26 mouse cellular contexts compared by ENCODE assay signal in the genomic region with DNA sequence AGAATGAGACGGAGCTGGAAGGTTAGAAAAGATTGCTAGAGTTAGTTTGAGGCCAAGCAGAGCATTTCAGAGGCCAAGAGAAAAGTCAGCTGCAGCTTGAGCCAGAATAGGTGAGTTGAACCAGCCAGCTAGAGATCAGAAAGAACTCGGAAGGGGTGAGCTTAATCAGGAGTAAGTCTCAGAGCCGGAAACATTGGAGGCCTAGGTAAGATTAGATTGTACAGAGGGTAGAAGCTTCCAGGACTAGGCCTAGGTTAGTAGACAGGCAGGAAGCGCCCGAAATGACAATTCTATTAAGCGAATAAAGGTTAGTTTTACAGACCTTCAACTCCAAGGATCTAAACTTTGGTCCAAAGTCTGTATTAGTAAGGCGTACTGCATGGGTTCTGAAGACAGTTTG. TPM values are rescaled to one million over a fixed set of nuclear protein-coding genes. Genes with fewer than 3 reads are reported as not detected.
A peak's percentile ranks its signal among the peaks of the same experiment; 100 is the strongest.
DNase-seq lines count a peak whose midpoint lies in the region; ATAC-seq and TF ChIP-seq lines count a peak whose summit lies in the region.
"Had no signal": no experiment of that assay in that cellular context is flagged by ENCODE, and none has a peak within 500 bp of the region (broad histone marks: within the 10 kb centered on the region; RNA-seq: fewer than 3 reads in every experiment).

No protein-coding gene starts in this region.

- no peaks in the 10 kb centered on the region for H3K9me3 ChIP-seq in heart, embryonic 12.5 days (replicated peaks)
- H3K9me3 ChIP-seq in heart, embryonic 15.5 days (replicated peaks), result no peaks in the 10 kb centered on the region
- H3K9me3 ChIP-seq in MEL (replicated peaks; ENCODE audit: insufficient read depth, low read length), result no peaks in the 10 kb centered on the region
- H3K9me3 ChIP-seq: embryonic facial prominence, embryonic 10.5 days; embryonic facial prominence, embryonic 13.5 days; forebrain, embryonic 12.5 days; forebrain, embryonic 15.5 days; hindbrain, embryonic 12.5 days; hindbrain, embryonic 15.5 days; intestine, embryonic 15.5 days had no signal

- DNase-seq in heart, adult 18-20 months, result no peak
- no peak for DNase-seq in heart, adult 9 months (ENCODE audit: low spot score in 2 of 2)
- DNase-seq in MEL (ENCODE audit: low read depth, low spot score), result peak; percentile 37
- DNase-seq: adrenal gland, adult 8-10 months; adrenal gland, postnatal 25 days; cerebellum, adult 11-12 months; cerebellum, adult 8-10 months; cerebellum, postnatal 10 days; cerebellum, postnatal 36 days; embryo, embryonic 11 days; gastrocnemius, postnatal 25 days; kidney, adult 11 months; kidney, adult 8-10 months had no signal

- TF ChIP-seq POLR2A in MEL (IDR thresholded peaks at IDR 0.05; ENCODE audit: control insufficient read depth in 1 of 2, insufficient read depth in 1 of 2, low read depth in 1 of 2, low read length in 2 of 2, poor library complexity in 1 of 2), result no peak

- H3K27me3 ChIP-seq in heart, embryonic 12.5 days (replicated peaks), result 0 out of 2 replicates have a peak, but pooled peaks cover 3% of the 10 kb centered on the region
- no peaks in the 10 kb centered on the region for H3K27me3 ChIP-seq in heart, embryonic 15.5 days
- no peaks in the 10 kb centered on the region for H3K27me3 ChIP-seq in MEL (ENCODE audit: control insufficient read depth in 1 of 2, insufficient read depth in 2 of 2, low read length in 2 of 2)
- H3K27me3 ChIP-seq: embryonic facial prominence, embryonic 13.5 days; forebrain, embryonic 12.5 days; forebrain, embryonic 15.5 days; hindbrain, embryonic 12.5 days; hindbrain, embryonic 15.5 days; intestine, embryonic 15.5 days had no signal

- H3K4me2 ChIP-seq in heart, embryonic 12.5 days, result peak overlapping the region; percentile 57; the same call in 1 of the 2 replicates
- peak overlapping the region; percentile 44; the same call in 1 of the 2 replicates for H3K4me2 ChIP-seq in heart, embryonic 15.5 days
- H3K4me2 ChIP-seq: embryonic facial prominence, embryonic 13.5 days; forebrain, embryonic 12.5 days; forebrain, embryonic 15.5 days; hindbrain, embryonic 12.5 days; hindbrain, embryonic 15.5 days; intestine, embryonic 15.5 days had no signal

- H3K79me2 ChIP-seq in MEL (ENCODE audit: control insufficient read depth, insufficient read depth, low read length, poor library complexity), result no peaks in the 10 kb centered on the region

- no peak for TF ChIP-seq CTCF in MEL (IDR thresholded peaks at IDR 0.05 in 2 of 3, conservative IDR thresholded peaks at IDR 0.05 in 1 of 3; ENCODE audit: control insufficient read depth in 1 of 3, insufficient read depth in 1 of 3, low read depth in 2 of 3, low read length in 3 of 3, poor library complexity in 1 of 3, severe bottlenecking in 1 of 3)

- peaks cover 7% of the 10 kb centered on the region for H3K4me1 ChIP-seq in heart, embryonic 12.5 days (replicated peaks)
- peaks cover 12% of the 10 kb centered on the region; the same call in 1 of the 2 replicates for H3K4me1 ChIP-seq in heart, embryonic 15.5 days (replicated peaks)
- H3K4me1 ChIP-seq in MEL (ENCODE audit: control insufficient read depth in 1 of 2, insufficient read depth in 2 of 2, low read length in 2 of 2), result peaks cover 3 to 16% of the 10 kb centered on the region in 2 experiments
- H3K4me1 ChIP-seq: embryonic facial prominence, embryonic 10.5 days; forebrain, embryonic 12.5 days; forebrain, embryonic 15.5 days; hindbrain, embryonic 12.5 days; hindbrain, embryonic 15.5 days; intestine, embryonic 15.5 days had no signal

- no peak overlapping the region; the same call in 1 of the 2 replicates for H3K9ac ChIP-seq in heart, embryonic 12.5 days
- H3K9ac ChIP-seq in heart, embryonic 15.5 days, result no peak overlapping the region
- 0 out of 2 replicates have a peak overlapping the region, but pooled peaks have one; percentile 1 for H3K9ac ChIP-seq in MEL (ENCODE audit: control insufficient read depth, low read depth, low read length, poor library complexity, severe bottlenecking)
- H3K9ac ChIP-seq: embryonic facial prominence, embryonic 13.5 days; forebrain, embryonic 12.5 days; forebrain, embryonic 15.5 days; hindbrain, embryonic 12.5 days; hindbrain, embryonic 15.5 days; intestine, embryonic 15.5 days had no signal

- no peak overlapping the region for H3K4me3 ChIP-seq in heart, embryonic 12.5 days
- H3K4me3 ChIP-seq in heart, embryonic 15.5 days, result no peak overlapping the region
- peak overlapping the region in 1 of 2 experiments; percentile 13; a peak in 2 of 4 replicates for H3K4me3 ChIP-seq in MEL (ENCODE audit: control insufficient read depth in 1 of 2, insufficient read depth in 1 of 2, low read depth in 2 of 2, low read length in 2 of 2)
- H3K4me3 ChIP-seq: embryonic facial prominence, embryonic 10.5 days; embryonic facial prominence, embryonic 13.5 days; erythroblast, embryonic 14.5 days; forebrain, embryonic 12.5 days; forebrain, embryonic 15.5 days; hindbrain, embryonic 12.5 days; hindbrain, embryonic 15.5 days; intestine, embryonic 15.5 days had no signal

- H3K36me3 ChIP-seq in heart, embryonic 12.5 days, result no peaks in the 10 kb centered on the region
- H3K36me3 ChIP-seq in heart, embryonic 15.5 days, result no peaks in the 10 kb centered on the region
- H3K36me3 ChIP-seq in MEL (ENCODE audit: control insufficient read depth in 1 of 2, insufficient read depth in 2 of 2, low read length in 2 of 2), result peaks cover 0 to 13% of the 10 kb centered on the region in 2 experiments; a peak in 2 of 4 replicates
- H3K36me3 ChIP-seq: embryonic facial prominence, embryonic 10.5 days; embryonic facial prominence, embryonic 13.5 days; forebrain, embryonic 12.5 days; forebrain, embryonic 15.5 days; hindbrain, embryonic 12.5 days; hindbrain, embryonic 15.5 days; intestine, embryonic 15.5 days had no signal

- H3K27ac ChIP-seq in heart, embryonic 12.5 days (ENCODE audit: poor library complexity, severe bottlenecking), result no peak overlapping the region
- H3K27ac ChIP-seq in heart, embryonic 15.5 days, result 0 out of 2 replicates have a peak overlapping the region, but pooled peaks have one; percentile 10
- H3K27ac ChIP-seq in MEL (ENCODE audit: control insufficient read depth, low read depth, low read length), result 0 out of 2 replicates have a peak overlapping the region, but pooled peaks have one; percentile 9
- H3K27ac ChIP-seq: embryonic facial prominence, embryonic 10.5 days; embryonic facial prominence, embryonic 13.5 days; forebrain, embryonic 12.5 days; forebrain, embryonic 15.5 days; hindbrain, embryonic 12.5 days; hindbrain, embryonic 15.5 days; intestine, embryonic 15.5 days had no signal

- TF ChIP-seq RAD21 in MEL (IDR thresholded peaks at IDR 0.05; ENCODE audit: low read depth, low read length), result no peak

- 0 out of 4 replicates have a peak, but pooled peaks of 1 of the 2 experiments have one; percentile 35 for TF ChIP-seq EP300 in MEL (IDR thresholded peaks at IDR 0.05; ENCODE audit: low read depth in 1 of 2, low read length in 2 of 2)

- WGBS in heart, embryonic 12.5 days, result 63% methylated on average over 7 of the region's 7 CpGs
- 69% methylated on average over 7 of the region's 7 CpGs for WGBS in heart, embryonic 15.5 days

- no peak for ATAC-seq in heart, embryonic 12.5 days (ENCODE audit: insufficient number of reproducible peaks, low FRiP score)
- no peak for ATAC-seq in heart, embryonic 15.5 days (replicated peaks; ENCODE audit: insufficient number of reproducible peaks, insufficient read depth, low FRiP score, low read depth)
- no peak for ATAC-seq in inflammation-experienced regulatory T-cells, adult 6 months
- ATAC-seq: activated CD4-positive, CD25-positive, alpha-beta regulatory T cell, adult 4 months; CD4-positive, CD25-positive, alpha-beta regulatory T cell, adult 4 months; forebrain, embryonic 15.5 days had no signal

TF ChIP-seq in MEL, 35 proteins besides CTCF, POLR2A, EP300 and RAD21:
- TF ChIP-seq TBP (IDR thresholded peaks at IDR 0.05; ENCODE audit: low read depth, low read length) (no peak), KAT2A (conservative IDR thresholded peaks at IDR 0.05; ENCODE audit: low read depth, low read length) (no peak), MXI1 (IDR thresholded peaks at IDR 0.05; ENCODE audit: low read depth, low read length) (no peak), MAX (IDR thresholded peaks at IDR 0.05; ENCODE audit: low read length) (no peak), MAZ (IDR thresholded peaks at IDR 0.05; ENCODE audit: low read depth, low read length) (no peak), GATA1 (IDR thresholded peaks at IDR 0.05; ENCODE audit: low read depth, low read length) (peak; percentile 53; the same call in 1 of the 2 replicates), POLR2AphosphoS2 (IDR thresholded peaks at IDR 0.05; ENCODE audit: low read length) (no peak), E2F4 (IDR thresholded peaks at IDR 0.05; ENCODE audit: borderline replicate concordance, low read depth, low read length) (no peak), USF2 (IDR thresholded peaks at IDR 0.05; ENCODE audit: borderline replicate concordance in 1 of 2, insufficient read depth in 1 of 2, low read depth in 1 of 2, low read length in 2 of 2) (no peak)

RNA-seq across cellular contexts. Expression of a gene that starts 6.3 kb away (rescaled TPM):
- polyA plus RNA-seq in heart, embryonic 12.5 days (2016; fragmentation: Nextera tagmentation; extraction: Ambion mirVana), result 56.6 and 58.4 TPM in 2 replicates
- 10 to 100 TPM; 23.3 to 23.7 TPM for total RNA-seq in heart, adult 18-20 months (2021)
- 58.4 and 58.8 TPM in 2 replicates for polyA plus RNA-seq in heart, embryonic 15.5 days (2015; fragmentation: Nextera tagmentation; extraction: Ambion mirVana)
- total RNA-seq in MEL (2012; rRNA removed), result 35.5 and 42.3 TPM in 2 replicates
- polyA plus RNA-seq in MEL (2012; ENCODE audit: insufficient read depth in 1 of 2, insufficient read length in 2 of 2, low read depth in 1 of 2, low replicate concordance in 2 of 2, missing spikeins in 1 of 2), result 10 to 100 TPM in 1 of 2 experiments, not detected in 1; 40.0 TPM
- polyA plus RNA-seq in inflammation-experienced regulatory T-cells, adult 6 months (2017; shearing (Covaris generic)), result 10 to 100 TPM; 50.6 to 74.3 (median 73.9) TPM

RNA-seq across cellular contexts. Expression of a gene that starts 57.7 kb away (rescaled TPM):
- 8.9 and 10.4 TPM in 2 replicates for polyA plus RNA-seq in heart, embryonic 12.5 days (2016; fragmentation: Nextera tagmentation; extraction: Ambion mirVana)
- 10 to 100 TPM; 33.4 to 37.8 TPM for total RNA-seq in heart, adult 18-20 months (2021)
- polyA plus RNA-seq in heart, embryonic 15.5 days (2015; fragmentation: Nextera tagmentation; extraction: Ambion mirVana), result 12.2 and 13.6 TPM in 2 replicates
- total RNA-seq in MEL (2012; rRNA removed), result 11.7 and 15.2 TPM in 2 replicates
- 10 to 100 TPM in 1 of 2 experiments, not detected in 1; 25.6 TPM for polyA plus RNA-seq in MEL (2012; ENCODE audit: insufficient read depth in 1 of 2, insufficient read length in 2 of 2, low read depth in 1 of 2, low replicate concordance in 2 of 2, missing spikeins in 1 of 2)
- polyA plus RNA-seq in inflammation-experienced regulatory T-cells, adult 6 months (2017; shearing (Covaris generic)), result 1 to 10 TPM; 4.8 to 5.2 (median 4.8) TPM
- polyA plus RNA-seq: erythroblast, embryonic 14.5 days had no signal
